12 mouse cellular contexts compared by ENCODE assay signal in genomic region chr2:7083489-7084090, GRCm38 (mm10).
DNase-seq lines count a peak whose midpoint lies in the region; ATAC-seq lines count a peak whose summit lies in the region.
"Had no signal": no experiment of that assay in that cellular context is flagged by ENCODE, and none has a peak within 500 bp of the region (broad histone marks: within the 10 kb centered on the region; RNA-seq: fewer than 3 reads in every experiment).

No protein-coding gene starts in this region.

- H3K4me2 ChIP-seq in heart, embryonic 14.5 days (ENCODE audit: low read length) = peak overlapping the region; percentile 77; the same call in 1 of the 2 replicates
- H3K4me2 ChIP-seq in heart, embryonic 11.5 days = no peak overlapping the region
- H3K4me2 ChIP-seq: embryonic facial prominence, embryonic 13.5 days had no signal

- H3K36me3 ChIP-seq in heart, embryonic 14.5 days (ENCODE audit: control insufficient read depth, insufficient read depth, low read length) = no peaks in the 10 kb centered on the region
- no peaks in the 10 kb centered on the region for H3K36me3 ChIP-seq in heart, embryonic 11.5 days (ENCODE audit: control insufficient read depth, insufficient read depth, low read length)
- H3K36me3 ChIP-seq: embryonic facial prominence, embryonic 13.5 days had no signal

- H3K4me3 ChIP-seq in heart, embryonic 14.5 days (ENCODE audit: control insufficient read depth in 1 of 2, insufficient read depth in 1 of 2, low read depth in 1 of 2, low read length in 2 of 2) = no peak overlapping the region
- H3K4me3 ChIP-seq in heart, embryonic 11.5 days (ENCODE audit: low read depth, low read length) = no peak overlapping the region
- H3K4me3 ChIP-seq: embryonic facial prominence, embryonic 13.5 days had no signal

- no peak for ATAC-seq in heart, embryonic 14.5 days (ENCODE audit: insufficient number of reproducible peaks, insufficient read depth, low FRiP score, low read depth)
- no peak for ATAC-seq in heart, embryonic 11.5 days (replicated peaks; ENCODE audit: insufficient number of reproducible peaks, low FRiP score, low TSS enrichment)
- ATAC-seq: activated CD4-positive, CD25-positive, alpha-beta regulatory T cell, adult 4 months had no signal

- H3K4me1 ChIP-seq in heart, embryonic 14.5 days (ENCODE audit: control insufficient read depth in 2 of 2, insufficient read depth in 2 of 2, low read length in 2 of 2) = peaks cover 20 to 48% of the 10 kb centered on the region in 2 experiments
- peaks cover 23% of the 10 kb centered on the region for H3K4me1 ChIP-seq in heart, embryonic 11.5 days (ENCODE audit: control insufficient read depth, insufficient read depth, low read length)

- peak; percentile 29 for DNase-seq in ovary, postnatal 36 days (ENCODE audit: low spot score)
- no peak for DNase-seq in ovary, postnatal 14 days (ENCODE audit: low spot score)
- DNase-seq in lung, postnatal 4 days = peak; percentile 61
- DNase-seq in right cerebral cortex, postnatal 10 days (ENCODE audit: low spot score in 2 of 2) = no peak
- no peak for DNase-seq in spleen, postnatal 14 days (ENCODE audit: low spot score in 2 of 2)
- DNase-seq: cerebellum, adult 18-20 months; kidney, adult 11 months; thymus, postnatal 14 days had no signal

- H3K27ac ChIP-seq in heart, embryonic 14.5 days (replicated peaks in 1 of 2; ENCODE audit: control insufficient read depth in 1 of 2, insufficient read depth in 1 of 2, low read depth in 2 of 2, low read length in 2 of 2) = peak overlapping the region in 1 of 2 experiments; percentile 97; a peak in 1 of 4 replicates
- no peak overlapping the region for H3K27ac ChIP-seq in heart, embryonic 11.5 days (ENCODE audit: low read depth, low read length)
- H3K27ac ChIP-seq: embryonic facial prominence, embryonic 13.5 days had no signal

- H3K27me3 ChIP-seq in heart, embryonic 14.5 days (ENCODE audit: control insufficient read depth, insufficient read depth, low read length) = no peaks in the 10 kb centered on the region
- H3K27me3 ChIP-seq in heart, embryonic 11.5 days (ENCODE audit: control insufficient read depth, insufficient read depth, low read length) = no peaks in the 10 kb centered on the region
- H3K27me3 ChIP-seq: embryonic facial prominence, embryonic 13.5 days had no signal

- H3K9ac ChIP-seq in heart, embryonic 14.5 days (ENCODE audit: low read length) = no peak overlapping the region; the same call in 1 of the 2 replicates
- no peak overlapping the region for H3K9ac ChIP-seq in heart, embryonic 11.5 days (ENCODE audit: low read depth, low read length)
- H3K9ac ChIP-seq: embryonic facial prominence, embryonic 13.5 days had no signal

- 61% methylated on average over 4 of the region's 4 CpGs for WGBS in heart, embryonic 14.5 days
- 73% methylated on average over 4 of the region's 4 CpGs for WGBS in heart, embryonic 11.5 days (ENCODE audit: insufficient replicate concordance)

- no peaks in the 10 kb centered on the region for H3K9me3 ChIP-seq in heart, embryonic 14.5 days (ENCODE audit: control insufficient read depth, low read length)
- no peaks in the 10 kb centered on the region for H3K9me3 ChIP-seq in heart, embryonic 11.5 days (replicated peaks; ENCODE audit: control insufficient read depth, low read length)
- H3K9me3 ChIP-seq: embryonic facial prominence, embryonic 13.5 days had no signal

Comparison
In these comparisons a context has a peak if more than half of its experiments do, and no peak if none do; other contexts are left out.
1. DNase-seq: peak in ovary, postnatal 36 days (single experiment) and lung, postnatal 4 days (2 of 2); none in ovary, postnatal 14 days (single experiment), right cerebral cortex, postnatal 10 days (0 of 2) and spleen, postnatal 14 days (0 of 2).